Mouse (Mus musculus) midbrain, embryonic 12.5 days (tissue): ENCODE results near the gene Fkbp2. TPM values are rescaled to one million over a fixed set of nuclear protein-coding genes. Genes with fewer than 3 reads are reported as not detected.

Source experiments
- ATAC-seq: fragments of 200-750 bp; cut with Nextera tagmentation; 2 replicates; pipeline ENCODE4 v1.8.0; 2017; ENCODE audit warnings: low read depth, moderate TSS enrichment, moderate library complexity; ENCODE audit not compliant: low FRiP score
- H3K27ac ChIP-seq: fragments of 300-500 bp; sonication (generic); replicated peaks from 2 replicates; pipeline ENCODE4 v1.5.1; 2016; ENCODE audit warnings: mild to moderate bottlenecking
- H3K27me3 ChIP-seq: fragments of 300-500 bp; sonication (generic); 2 replicates; pipeline ENCODE4 v1.6.1; 2016; ENCODE audit warnings: mild to moderate bottlenecking
- H3K36me3 ChIP-seq: fragments of 300-500 bp; sonication (generic); 2 replicates; pipeline ENCODE4 v1.6.1; 2016
- H3K4me1 ChIP-seq: fragments of 300-500 bp; sonication (generic); 2 replicates; pipeline ENCODE4 v1.6.1; 2016
- H3K4me2 ChIP-seq: fragments of 300-500 bp; sonication (generic); replicated peaks from 2 replicates; pipeline ENCODE4 v1.6.1; 2016; ENCODE audit warnings: mild to moderate bottlenecking, moderate library complexity
- H3K4me3 ChIP-seq: fragments of 300-500 bp; sonication (generic); 2 replicates; pipeline ENCODE4 v1.5.1; 2016; ENCODE audit warnings: mild to moderate bottlenecking
- H3K9ac ChIP-seq: fragments of 300-500 bp; sonication (generic); replicated peaks from 2 replicates; pipeline ENCODE4 v1.6.1; 2016; ENCODE audit warnings: mild to moderate bottlenecking, moderate library complexity
- H3K9me3 ChIP-seq: fragments of 300-500 bp; sonication (generic); 2 replicates; pipeline ENCODE4 v1.6.1; 2016; ENCODE audit warnings: mild to moderate bottlenecking
- WGBS: fragments of 180-500 bp; shearing (Covaris S2); methylation state at CpG from one replicate; pipeline ENCODE4 v1.1.7; 2016; 5-methylcytosine and 5-hydroxymethylcytosine counted together
- polyA plus RNA-seq: library from polyadenylated mRNA; unstranded; fragments of >200 nt; fragmentation: Nextera tagmentation; extraction: Ambion mirVana; gene quantifications from 2 replicates; pipeline ENCODE4 v1.2.1, GENCODE M21; 2016

Gene Fkbp2
- polyA plus RNA-seq, 1 experiment from 2014 or later, result 83.9 TPM

DNA sequence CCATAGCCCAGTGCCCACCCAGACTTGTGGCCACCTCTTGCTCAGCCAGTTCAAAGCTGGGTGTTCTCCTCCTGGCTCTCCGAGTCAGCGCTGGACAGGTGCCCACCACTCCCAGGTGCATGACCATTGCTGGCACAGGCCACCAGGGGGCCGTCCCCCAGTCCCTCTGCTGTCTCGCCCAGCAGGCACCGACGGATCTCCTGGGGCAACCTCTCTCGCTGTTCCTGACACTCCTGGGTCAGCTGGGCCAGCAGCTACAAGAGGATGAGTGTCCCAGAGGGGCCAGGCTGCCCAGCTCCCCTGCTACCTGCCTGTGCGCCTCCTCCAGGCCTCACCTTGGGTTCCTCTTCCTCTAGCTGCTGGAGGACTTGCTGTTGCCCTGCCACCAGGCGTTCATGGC, 26.3 kb downstream of the Fkbp2 start:
- H3K27ac ChIP-seq, result no peak overlapping the region
- no peaks in the 10 kb centered on the region for H3K9me3 ChIP-seq
- ATAC-seq, result no peak
- peaks cover 23% of the 10 kb centered on the region for H3K4me1 ChIP-seq
- H3K9ac ChIP-seq, result no peak overlapping the region
- 54% methylated on average over 9 of the region's 9 CpGs for WGBS
- no peak overlapping the region for H3K4me2 ChIP-seq
- H3K27me3 ChIP-seq, result no peaks in the 10 kb centered on the region
- no peak overlapping the region for H3K4me3 ChIP-seq
- H3K36me3 ChIP-seq, result peaks cover 7% of the 10 kb centered on the region

DNA sequence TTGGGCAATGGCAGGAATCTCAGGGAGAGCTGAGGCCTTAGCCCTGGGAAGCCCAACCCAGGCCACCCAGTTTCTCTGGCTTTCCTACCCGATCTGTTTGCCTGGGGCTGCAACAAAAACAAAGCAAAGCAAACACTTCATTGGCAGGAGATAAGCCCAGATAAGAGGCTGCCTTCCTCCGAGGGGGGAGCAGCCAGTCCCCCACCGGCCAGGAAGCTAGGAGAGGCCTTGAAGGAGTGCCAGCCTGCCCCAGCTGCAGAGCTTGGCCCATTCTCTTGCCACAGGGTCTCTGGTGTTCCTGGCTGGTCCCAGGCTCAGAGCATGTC, 27.6 kb downstream of the Fkbp2 start:
- no peak for ATAC-seq
- H3K9me3 ChIP-seq, result no peaks in the 10 kb centered on the region
- WGBS, result 35% methylated on average over 3 of the region's 3 CpGs
- peak overlapping the region; percentile 60 for H3K4me3 ChIP-seq
- no peaks in the 10 kb centered on the region for H3K27me3 ChIP-seq
- H3K4me2 ChIP-seq, result peak overlapping the region; percentile 83
- H3K27ac ChIP-seq, result peak overlapping the region; percentile 98; the same call in 1 of the 2 replicates
- peak overlapping the region; percentile 56 for H3K9ac ChIP-seq
- H3K4me1 ChIP-seq, result peaks cover 23% of the 10 kb centered on the region
- H3K36me3 ChIP-seq, result peaks cover 7% of the 10 kb centered on the region

DNA sequence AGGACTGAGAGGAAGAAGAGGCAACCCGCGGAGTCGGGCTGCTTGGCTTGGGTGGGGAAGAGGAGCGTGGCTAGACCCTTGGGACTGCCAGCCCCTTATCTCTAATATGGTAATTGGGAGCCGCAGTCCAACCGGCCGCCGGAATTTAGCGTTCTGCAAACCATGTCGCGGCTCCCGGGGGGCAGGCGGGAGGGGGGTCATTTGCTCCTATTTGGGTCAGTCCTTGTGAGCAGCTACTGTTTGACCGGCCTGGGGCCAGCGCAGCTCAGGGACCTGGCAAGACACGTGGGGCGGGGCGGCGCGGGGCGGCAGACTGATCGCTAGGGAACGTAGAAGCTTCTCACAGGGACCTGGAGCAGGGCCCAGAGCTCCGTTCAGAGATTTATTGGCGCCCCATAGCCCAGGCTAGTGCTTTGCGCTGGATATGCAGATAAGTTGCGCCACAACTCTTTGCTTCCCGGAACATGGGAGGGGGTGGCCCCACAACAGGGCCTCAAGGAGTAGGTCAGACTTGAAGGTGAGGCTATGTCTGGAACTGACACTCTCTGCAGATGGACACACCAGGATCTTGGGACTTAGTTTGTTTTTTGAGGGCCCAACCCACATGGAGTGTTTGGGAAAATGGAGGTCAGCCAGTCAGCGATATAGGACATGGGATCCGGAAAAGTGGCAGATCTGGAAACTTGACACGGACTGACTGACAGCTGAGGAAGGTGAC, 28.1 kb downstream of the Fkbp2 start:
- Histone ChIP-seq H3K4me2 (peak overlapping the region; percentile 83), H3K4me1 (peaks cover 23% of the 10 kb centered on the region), H3K9me3 (no peaks in the 10 kb centered on the region), H3K27ac (peak overlapping the region; percentile 98), H3K4me3 (peak overlapping the region; percentile 60), H3K27me3 (no peaks in the 10 kb centered on the region), H3K36me3 (peaks cover 7% of the 10 kb centered on the region), H3K9ac (peak overlapping the region; percentile 56)
- peak; percentile 44 for ATAC-seq
- WGBS, result 3% methylated on average over 31 of the region's 31 CpGs

GRCm38 (mm10) chr19:6951381-6951968, 28.8 kb downstream of the Fkbp2 start:
- peaks cover 23% of the 10 kb centered on the region for H3K4me1 ChIP-seq
- H3K9me3 ChIP-seq, result no peaks in the 10 kb centered on the region
- WGBS, result 1% methylated on average over 35 of the region's 35 CpGs
- ATAC-seq, result peak; percentile 77
- H3K4me2 ChIP-seq, result peak overlapping the region; percentile 83
- peak overlapping the region; percentile 60 for H3K4me3 ChIP-seq
- no peaks in the 10 kb centered on the region for H3K27me3 ChIP-seq
- H3K9ac ChIP-seq, result peak overlapping the region; percentile 56
- H3K36me3 ChIP-seq, result peaks cover 7% of the 10 kb centered on the region
- peak overlapping the region; percentile 98 for H3K27ac ChIP-seq

DNA sequence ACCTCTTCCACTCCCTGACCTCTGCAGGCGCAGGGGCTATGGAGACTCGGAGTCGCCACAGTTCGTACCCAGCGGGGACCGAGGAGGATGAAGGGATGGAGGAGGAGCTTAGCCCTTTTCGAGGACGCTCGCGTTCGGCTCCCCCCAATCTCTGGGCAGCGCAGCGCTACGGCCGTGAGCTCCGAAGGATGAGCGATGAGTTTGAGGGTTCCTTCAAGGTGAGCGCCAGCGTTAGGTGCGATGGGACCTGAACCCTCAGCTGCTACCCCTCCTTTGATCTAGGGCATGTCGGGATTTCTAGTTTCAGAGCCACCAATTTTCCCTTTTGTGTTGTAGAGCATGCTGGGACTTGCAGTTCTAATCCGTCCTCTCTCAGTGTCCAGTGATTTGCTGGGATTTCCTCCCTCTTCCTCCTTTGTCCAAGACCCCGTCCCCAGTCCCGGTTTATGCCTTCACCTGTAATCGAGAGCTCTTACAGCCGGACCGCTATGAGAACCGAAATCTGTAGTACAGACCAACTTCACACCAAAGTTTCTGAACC, 29.6 kb downstream of the Fkbp2 start:
- H3K9me3 ChIP-seq, result no peaks in the 10 kb centered on the region
- WGBS, result under 1% methylated on average over 28 of the region's 28 CpGs

GRCm38 (mm10) chr19:6949951-6950350, 30.4 kb downstream of the Fkbp2 start:
- H3K9ac ChIP-seq, result peak overlapping the region; percentile 56
- H3K4me2 ChIP-seq, result peak overlapping the region; percentile 83
- peak overlapping the region; percentile 98; the same call in 1 of the 2 replicates for H3K27ac ChIP-seq
- 0 out of 2 replicates have a peak, but pooled peaks cover 4% of the 10 kb centered on the region for H3K36me3 ChIP-seq
- peak overlapping the region; percentile 60 for H3K4me3 ChIP-seq
- 60% methylated on average over 5 of the region's 5 CpGs for whole genome bisulfite sequencing
- no peak for ATAC-seq
- H3K4me1 ChIP-seq, result peaks cover 23% of the 10 kb centered on the region
- H3K27me3 ChIP-seq, result no peaks in the 10 kb centered on the region
- no peaks in the 10 kb centered on the region for H3K9me3 ChIP-seq

More for the DNA sequence above, 29.6 kb downstream of the Fkbp2 start:
- peak overlapping the region; percentile 60 for H3K4me3 ChIP-seq
- H3K27me3 ChIP-seq, result no peaks in the 10 kb centered on the region
- peak overlapping the region; percentile 56 for H3K9ac ChIP-seq
- H3K4me2 ChIP-seq, result peak overlapping the region; percentile 83
- peak; percentile 66 for ATAC-seq
- peaks cover 23% of the 10 kb centered on the region for H3K4me1 ChIP-seq
- peak overlapping the region; percentile 98 for H3K27ac ChIP-seq
- H3K36me3 ChIP-seq, result peaks cover 9% of the 10 kb centered on the region

DNA sequence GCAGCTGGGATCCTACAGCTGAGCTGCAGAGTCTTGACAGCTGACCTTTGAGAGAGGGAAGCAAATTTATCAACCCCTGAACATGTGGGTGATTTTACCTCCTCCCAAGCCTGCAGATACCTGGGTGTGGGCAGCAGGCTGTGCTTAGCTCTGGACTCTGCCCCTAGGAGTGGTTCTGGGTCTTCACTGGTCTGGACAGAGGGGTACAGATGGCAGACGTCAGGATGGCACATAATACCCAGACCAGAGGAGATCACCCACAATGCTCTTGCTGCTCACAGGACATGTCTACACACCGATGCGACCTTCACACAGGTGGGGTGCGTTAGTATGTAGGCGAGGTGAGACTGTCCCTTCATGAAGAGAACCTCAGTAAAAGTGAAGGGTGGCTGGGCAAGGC, 30.8 kb downstream of the Fkbp2 start:
- Histone ChIP-seq H3K4me2 (no peak overlapping the region), H3K27ac (no peak overlapping the region), H3K4me1 (peaks cover 23% of the 10 kb centered on the region), H3K9ac (no peak overlapping the region; the same call in 1 of the 2 replicates), H3K9me3 (no peaks in the 10 kb centered on the region), H3K36me3 (0 out of 2 replicates have a peak, but pooled peaks cover 4% of the 10 kb centered on the region), H3K27me3 (no peaks in the 10 kb centered on the region), H3K4me3 (no peak overlapping the region)
- 91% methylated on average over 5 of the region's 5 CpGs for WGBS
- ATAC-seq, result no peak

- H3K36me3 ChIP-seq, result 0 out of 2 replicates have a peak, but pooled peaks cover 4% of the 10 kb centered on the region
- WGBS, result 73% methylated on average over 4 of the region's 4 CpGs
- no peaks in the 10 kb centered on the region for H3K27me3 ChIP-seq
- peaks cover 24% of the 10 kb centered on the region for H3K4me1 ChIP-seq
- no peak overlapping the region for H3K9ac ChIP-seq
- H3K27ac ChIP-seq, result no peak overlapping the region
- H3K9me3 ChIP-seq, result no peaks in the 10 kb centered on the region
- ATAC-seq, result no peak
- no peak overlapping the region for H3K4me3 ChIP-seq
- no peak overlapping the region for H3K4me2 ChIP-seq
Measured at GRCm38 (mm10) chr19:6948186-6948585, 32.1 kb downstream of the Fkbp2 start.

DNA sequence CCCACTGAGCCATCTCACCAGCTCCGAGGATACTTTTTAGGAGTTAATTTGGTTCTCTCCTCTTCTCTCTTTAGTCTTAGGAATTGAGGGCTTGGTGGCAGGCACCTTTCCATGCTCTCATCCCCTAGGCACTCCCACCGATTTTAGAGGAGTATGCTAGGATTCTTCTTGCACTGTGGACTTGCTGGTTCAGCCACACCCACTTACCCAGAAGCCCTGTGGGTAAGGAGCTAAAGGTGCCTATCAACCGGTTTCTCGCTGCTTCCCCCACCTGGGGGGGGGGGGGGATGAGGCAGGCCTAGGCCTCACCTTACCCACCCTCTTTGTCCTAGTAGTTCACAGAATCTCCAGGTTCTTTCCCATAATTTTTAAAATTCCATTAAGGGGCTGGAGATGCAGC, 32.6 kb downstream of the Fkbp2 start:
- 66% methylated on average over 4 of the region's 4 CpGs for WGBS
- Histone ChIP-seq H3K4me1 (peaks cover 24% of the 10 kb centered on the region), H3K36me3 (0 out of 2 replicates have a peak, but pooled peaks cover 4% of the 10 kb centered on the region), H3K9me3 (no peaks in the 10 kb centered on the region), H3K4me3 (no peak overlapping the region), H3K4me2 (no peak overlapping the region), H3K27ac (no peak overlapping the region), H3K27me3 (no peaks in the 10 kb centered on the region), H3K9ac (no peak overlapping the region)
- no peak for ATAC-seq

- no peak overlapping the region for H3K27ac ChIP-seq
- no peak overlapping the region for H3K4me3 ChIP-seq
- no peaks in the 10 kb centered on the region for H3K9me3 ChIP-seq
- H3K4me2 ChIP-seq, result no peak overlapping the region
- peaks cover 32% of the 10 kb centered on the region for H3K4me1 ChIP-seq
- H3K36me3 ChIP-seq, result 0 out of 2 replicates have a peak, but pooled peaks cover 4% of the 10 kb centered on the region
- 0 out of 2 replicates have a peak, but pooled peaks cover 3% of the 10 kb centered on the region for H3K27me3 ChIP-seq
- 93% methylated on average over 6 of the region's 6 CpGs for WGBS
- H3K9ac ChIP-seq, result no peak overlapping the region
- no peak for ATAC-seq
Measured at GRCm38 (mm10) chr19:6943709-6944108, 36.6 kb downstream of the Fkbp2 start.

GRCm38 (mm10) chr19:6942764-6943163, 37.5 kb downstream of the Fkbp2 start:
- ATAC-seq, result no peak
- H3K9ac ChIP-seq, result peak overlapping the region; percentile 84
- H3K27ac ChIP-seq, result peak overlapping the region; percentile 94
- peak overlapping the region; percentile 98 for H3K4me2 ChIP-seq
- 0 out of 2 replicates have a peak, but pooled peaks cover 4% of the 10 kb centered on the region for H3K36me3 ChIP-seq
- H3K9me3 ChIP-seq, result no peaks in the 10 kb centered on the region
- H3K4me1 ChIP-seq, result peaks cover 32% of the 10 kb centered on the region
- H3K27me3 ChIP-seq, result peaks cover 9% of the 10 kb centered on the region
- WGBS, result 20% methylated on average over 5 of the region's 5 CpGs
- H3K4me3 ChIP-seq, result peak overlapping the region; percentile 77

- H3K9ac ChIP-seq, result peak within 1 kb of the TSS; percentile 84
- H3K4me3 ChIP-seq, result peak within 1 kb of the TSS; percentile 77
- no peaks in the 10 kb centered on the region for H3K9me3 ChIP-seq
- under 1% methylated on average over 27 of the region's 27 CpGs for WGBS
- H3K4me1 ChIP-seq, result peaks cover 32% of the 10 kb centered on the region
- H3K36me3 ChIP-seq, result 0 out of 2 replicates have a peak, but pooled peaks cover 4% of the 10 kb centered on the region
- peaks cover 10% of the 10 kb centered on the region for H3K27me3 ChIP-seq
- H3K4me2 ChIP-seq, result peak within 1 kb of the TSS; percentile 98
- peak within 1 kb of the TSS; percentile 94 for H3K27ac ChIP-seq
- ATAC-seq, result peak; percentile 85
Measured at GRCm38 (mm10) chr19:6942249-6942691, 38.0 kb downstream of the Fkbp2 start, which contains the start of gene Gpr137. TSS of gene Gpr137 (minus strand) at chr19:6942480.
